Mouse (Mus musculus) CD4-positive, CD25-positive, alpha-beta regulatory T cell (primary cell): ENCODE measurements around the gene Pex19. TPM values are rescaled to one million over a fixed set of nuclear protein-coding genes. Genes with fewer than 3 reads are reported as not detected.

ENCODE experiments used
- polyA plus RNA-seq: library from polyadenylated mRNA; unstranded; fragments of 100-300 nt; shearing (Covaris generic); gene quantifications from one replicate; pipeline ENCODE4 v1.2.1, GENCODE M21; 2017

Gene Pex19
- 62.8 TPM for polyA plus RNA-seq

DNA sequence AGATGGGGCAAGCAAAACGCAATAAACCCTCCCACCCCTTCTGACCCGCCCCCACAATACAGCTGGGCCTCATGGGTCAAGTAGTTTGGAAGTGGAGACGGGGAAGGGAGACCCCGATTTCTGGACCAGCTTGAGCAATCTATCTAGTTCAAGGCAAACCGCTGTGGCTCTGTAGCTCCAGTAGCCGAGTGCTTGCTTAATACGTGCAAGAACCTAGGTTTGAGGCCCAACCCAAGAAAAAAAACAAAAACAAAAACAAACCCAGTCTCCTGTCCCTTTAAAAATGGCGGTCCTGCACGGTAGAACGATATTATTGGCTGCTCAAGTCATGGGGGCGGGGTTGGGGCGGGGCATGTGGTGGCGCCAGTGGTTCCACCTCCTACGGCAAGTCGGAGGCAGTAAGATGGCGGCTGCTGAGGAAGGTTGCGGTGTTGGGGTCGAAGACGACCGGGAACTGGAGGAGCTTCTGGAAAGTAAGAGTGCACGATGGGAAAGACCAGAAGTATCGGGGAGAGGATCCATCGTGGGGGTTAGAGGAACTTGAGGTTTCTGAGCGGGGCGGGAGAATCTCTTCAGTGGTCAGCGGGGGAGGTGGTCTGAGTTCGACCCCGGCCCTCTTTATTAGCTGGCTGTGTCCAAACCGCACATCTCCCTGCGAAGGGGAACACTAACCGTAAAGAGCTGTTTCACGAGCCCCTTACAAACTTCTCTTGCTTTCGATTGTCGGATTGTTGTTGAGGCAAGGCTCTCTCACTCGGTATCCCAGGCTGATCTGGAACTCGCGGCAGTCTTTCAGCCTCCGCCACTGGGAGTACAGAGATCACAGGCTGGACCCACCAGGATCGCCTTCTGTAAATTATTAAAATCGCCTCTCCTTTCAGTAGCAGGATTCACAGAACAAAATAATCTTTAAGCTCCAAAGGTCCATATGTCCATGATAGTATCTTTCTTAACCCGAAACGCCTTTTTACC, at the start of gene Pex19:
Gene Pex19, plus strand, starts transcription at position 380 of the 972 bp plus-strand sequence.

GRCm38 (mm10) chr1:172082101-172082898, 44.3 kb upstream of the Pex19 start, which contains the start of the genes Copa and Ncstn:
Gene Copa, plus strand, starts transcription at chr1:172082529.
Gene Ncstn, minus strand, starts transcription at chr1:172082795.

DNA sequence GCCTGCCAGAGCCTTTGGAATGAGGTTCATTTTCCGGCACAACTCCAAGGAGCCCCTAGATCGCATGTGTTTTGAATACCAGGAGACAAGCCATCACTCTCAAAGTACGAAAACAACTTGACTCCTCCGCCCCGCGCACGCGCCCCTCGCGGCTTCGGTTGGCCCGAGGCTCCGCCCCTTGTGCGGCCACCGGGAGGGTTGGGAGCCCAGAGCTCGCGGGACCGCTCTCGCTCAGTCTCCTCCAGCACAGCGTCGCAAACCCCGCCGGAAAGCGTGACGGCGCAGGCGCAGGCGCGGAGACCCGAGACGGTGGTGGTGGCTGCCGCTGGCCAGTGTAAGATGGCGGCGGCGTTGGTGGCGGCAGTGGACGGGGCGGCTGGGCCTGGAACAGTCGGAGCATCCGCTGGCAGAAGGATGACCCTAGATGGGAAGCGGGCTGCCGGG, 21.3 kb downstream of the Pex19 start, which contains the start of gene Dcaf8:
Gene Dcaf8, plus strand, starts transcription at position 250 of the 444 bp plus-strand sequence.

Other genes with a start within 250 kb of the Pex19 start
- 0.71 TPM for gene Gm10521, start 231.1 kb upstream of the Pex19 start, polyA plus RNA-seq
- gene Slamf6, start 209.2 kb upstream of the Pex19 start, polyA plus RNA-seq, result 358 TPM
- 2.5 TPM for gene Vangl2, start 98.3 kb upstream of the Pex19 start, polyA plus RNA-seq
- gene Nhlh1, start 69.2 kb upstream of the Pex19 start, polyA plus RNA-seq, result not detected
- gene Copa, start 44.2 kb upstream of the Pex19 start, polyA plus RNA-seq, result 220 TPM
- 125 TPM for gene Ncstn, start 44.0 kb upstream of the Pex19 start, polyA plus RNA-seq
- gene Dcaf8, start 21.3 kb downstream of the Pex19 start, polyA plus RNA-seq, result 154 TPM
- 71.5 TPM for gene Pea15a, start 80.0 kb downstream of the Pex19 start, polyA plus RNA-seq
- not detected for gene Casq1, start 93.1 kb downstream of the Pex19 start, polyA plus RNA-seq
- not detected for gene Atp1a4, start 131.7 kb downstream of the Pex19 start, polyA plus RNA-seq
- gene Igsf8, start 134.9 kb downstream of the Pex19 start, polyA plus RNA-seq, result 30.5 TPM
- 0.77 TPM for gene Atp1a2, start 171.3 kb downstream of the Pex19 start, polyA plus RNA-seq
- gene Kcnj9, start 202.6 kb downstream of the Pex19 start, polyA plus RNA-seq, result not detected
- gene Kcnj10, start 214.5 kb downstream of the Pex19 start, polyA plus RNA-seq, result not detected
- 9.4 TPM for gene Pigm, start 249.8 kb downstream of the Pex19 start, polyA plus RNA-seq